Mouse (Mus musculus): ENCODE results near the gene Hist1h2ae. TPM values are rescaled to one million over a fixed set of nuclear protein-coding genes. Genes with fewer than 3 reads are reported as not detected.
A peak's percentile ranks its signal among the peaks of the same experiment; 100 is the strongest.
"Not testable (repeated sequence)": the region's sequence is repeated elsewhere in the genome, so short reads cannot be mapped to it uniquely, and the experiment has no call there.

The Hist1h2ae gene
- polyA plus RNA-seq, 1 experiment from 2014 or later, result 76.3 TPM

DNA sequence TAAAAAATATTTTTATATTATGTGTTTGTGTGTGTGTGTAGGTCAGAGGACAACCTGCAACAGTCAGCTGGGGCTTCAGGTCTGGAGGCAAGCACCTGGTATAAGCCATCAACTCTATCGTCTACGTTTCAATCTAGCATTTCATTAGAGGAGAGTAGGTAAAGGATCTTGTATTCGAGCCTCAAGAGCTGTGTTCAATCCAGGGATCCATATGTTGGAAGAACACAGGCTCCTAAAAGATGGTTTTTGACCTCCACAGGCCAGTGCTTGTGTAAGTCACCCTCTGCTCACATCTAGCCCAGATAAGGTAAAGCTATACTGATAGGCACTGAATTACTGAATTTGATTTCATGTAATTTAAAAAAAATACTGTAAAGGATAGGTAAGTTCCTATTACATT is 14.1 kb downstream of the Hist1h2ae start:
- H3K4me1 ChIP-seq (ENCODE audit: control insufficient read depth, insufficient read depth, low read length), result peaks cover 9% of the 10 kb centered on the region
- no peaks in the 10 kb centered on the region for H3K9me3 ChIP-seq (ENCODE audit: control insufficient read depth, low read length)
- peak overlapping the region; percentile 9; the same call in 1 of the 2 replicates for H3K4me2 ChIP-seq
- no peaks in the 10 kb centered on the region for H3K27me3 ChIP-seq (ENCODE audit: control insufficient read depth, insufficient read depth, low read length)
- no peak overlapping the region for H3K4me3 ChIP-seq (ENCODE audit: low read depth, low read length)
- peak overlapping the region; percentile 98 for H3K27ac ChIP-seq (ENCODE audit: low read depth, low read length)
- peak overlapping the region; percentile 9; the same call in 1 of the 2 replicates for H3K9ac ChIP-seq (ENCODE audit: low read length)
- ATAC-seq (ENCODE audit: low FRiP score), result no peak
- WGBS, result 70% methylated on average over 3 of the region's 3 CpGs
- H3K36me3 ChIP-seq (ENCODE audit: control insufficient read depth, insufficient read depth, low read length), result no peaks in the 10 kb centered on the region
- DNase-seq (ENCODE audit: low spot score, missing footprints), result no peak

DNA sequence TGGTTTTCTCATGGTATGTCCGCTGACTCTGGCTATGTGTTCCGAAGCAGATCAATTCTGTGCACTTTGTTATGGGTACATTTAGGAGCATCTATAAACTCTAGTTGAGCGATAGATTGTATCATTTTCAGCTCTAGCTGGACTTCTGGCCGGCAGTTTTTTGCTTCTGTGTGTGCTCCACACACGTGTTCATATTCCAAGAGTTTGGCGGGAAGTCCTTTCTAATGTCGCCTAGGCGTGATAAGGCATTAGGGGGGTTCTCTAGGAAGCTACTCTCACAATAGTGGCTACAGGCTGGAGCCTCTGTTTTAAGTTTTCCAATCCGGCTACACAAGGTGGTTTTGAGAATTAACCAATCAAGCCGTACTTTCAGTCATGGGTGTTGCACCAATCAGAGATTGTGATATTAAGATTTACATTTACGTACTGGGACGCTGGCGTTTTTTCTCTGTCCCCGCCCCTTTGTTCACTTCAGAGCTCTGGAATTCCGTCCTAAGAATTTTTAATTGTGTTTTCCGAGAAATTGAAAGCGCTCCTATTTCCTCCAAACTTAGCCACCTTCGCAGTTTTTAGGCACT is 15.1 kb downstream of the Hist1h2ae start:
- Histone ChIP-seq H3K27me3 (ENCODE audit: control insufficient read depth, insufficient read depth, low read length) (no peaks in the 10 kb centered on the region), H3K36me3 (ENCODE audit: control insufficient read depth, insufficient read depth, low read length) (no peaks in the 10 kb centered on the region), H3K4me3 (ENCODE audit: low read depth, low read length) (peak overlapping the region; percentile 57), H3K27ac (ENCODE audit: low read depth, low read length) (peak overlapping the region; percentile 98), H3K9me3 (ENCODE audit: control insufficient read depth, low read length) (no peaks in the 10 kb centered on the region), H3K4me1 (ENCODE audit: control insufficient read depth, insufficient read depth, low read length) (peaks cover 9% of the 10 kb centered on the region), H3K4me2 (peak overlapping the region; percentile 93), H3K9ac (ENCODE audit: low read length) (peak overlapping the region; percentile 89)
- ATAC-seq (ENCODE audit: low FRiP score) (peak; percentile 78), DNase-seq (ENCODE audit: low spot score, missing footprints) (peak; percentile 98)
- WGBS, result under 1% methylated on average over 18 of the region's 18 CpGs

DNA sequence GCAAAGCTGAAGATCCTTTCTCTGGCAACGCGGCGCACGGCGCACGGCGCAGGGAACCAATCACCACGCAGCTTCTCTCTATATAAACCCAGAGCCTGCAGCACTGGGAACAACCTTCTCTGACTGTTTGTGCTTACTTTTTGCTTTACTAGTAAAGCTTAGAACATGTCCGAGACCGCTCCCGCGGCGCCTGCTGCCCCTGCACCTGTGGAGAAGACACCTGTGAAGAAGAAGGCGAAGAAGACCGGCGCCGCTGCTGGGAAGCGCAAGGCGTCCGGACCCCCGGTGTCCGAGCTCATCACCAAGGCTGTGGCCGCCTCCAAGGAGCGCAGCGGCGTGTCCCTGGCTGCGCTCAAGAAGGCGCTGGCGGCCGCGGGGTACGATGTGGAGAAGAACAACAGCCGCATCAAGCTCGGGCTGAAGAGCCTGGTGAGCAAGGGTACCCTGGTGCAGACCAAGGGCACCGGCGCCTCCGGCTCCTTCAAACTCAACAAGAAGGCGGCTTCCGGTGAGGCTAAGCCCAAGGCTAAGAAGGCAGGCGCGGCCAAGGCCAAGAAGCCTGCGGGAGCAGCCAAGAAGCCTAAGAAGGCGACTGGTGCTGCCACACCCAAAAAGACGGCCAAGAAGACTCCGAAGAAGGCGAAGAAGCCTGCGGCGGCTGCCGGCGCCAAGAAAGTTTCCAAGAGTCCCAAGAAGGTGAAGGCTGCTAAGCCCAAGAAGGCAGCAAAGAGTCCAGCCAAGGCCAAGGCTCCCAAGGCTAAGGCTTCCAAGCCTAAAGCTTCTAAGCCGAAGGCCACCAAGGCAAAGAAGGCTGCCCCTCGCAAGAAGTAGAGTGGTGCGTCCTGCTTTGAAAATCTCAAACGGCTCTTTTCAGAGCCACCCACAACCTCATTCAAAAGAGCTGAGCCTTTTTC is 15.8 kb downstream of the Hist1h2ae start:
- Histone ChIP-seq H3K27ac (ENCODE audit: low read depth, low read length) (peak overlapping the region; percentile 98), H3K27me3 (ENCODE audit: control insufficient read depth, insufficient read depth, low read length) (no peaks in the 10 kb centered on the region), H3K9me3 (ENCODE audit: control insufficient read depth, low read length) (no peaks in the 10 kb centered on the region), H3K9ac (ENCODE audit: low read length) (peak overlapping the region; percentile 89), H3K36me3 (ENCODE audit: control insufficient read depth, insufficient read depth, low read length) (no peaks in the 10 kb centered on the region), H3K4me2 (peak overlapping the region; percentile 93), H3K4me3 (ENCODE audit: low read depth, low read length) (peak overlapping the region; percentile 57), H3K4me1 (ENCODE audit: control insufficient read depth, insufficient read depth, low read length) (peaks cover 9% of the 10 kb centered on the region)
- DNase-seq (ENCODE audit: low spot score, missing footprints) (peak; percentile 98), ATAC-seq (ENCODE audit: low FRiP score) (peak; percentile 87)
- under 1% methylated on average over 49 of the region's 54 CpGs for WGBS

DNA sequence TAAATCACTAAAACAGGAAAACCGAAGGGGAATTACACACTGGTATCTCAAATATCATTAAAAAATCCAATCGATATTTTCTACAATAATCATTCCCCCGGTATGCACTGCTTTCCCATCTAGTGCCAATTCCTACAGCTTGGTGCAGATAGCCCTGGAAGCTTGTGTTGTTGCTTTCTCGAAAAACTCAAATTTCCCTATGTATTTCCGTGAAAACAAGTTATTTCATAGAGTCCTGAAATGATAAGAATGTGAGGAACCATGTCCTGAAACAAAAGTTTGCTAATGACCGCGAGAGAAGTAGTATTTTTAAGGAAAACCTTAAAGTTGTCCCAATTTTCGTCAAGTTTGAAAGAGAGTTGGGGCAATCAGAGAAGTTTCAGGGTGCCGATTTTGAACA is 16.6 kb downstream of the Hist1h2ae start:
- no peaks in the 10 kb centered on the region for H3K27me3 ChIP-seq (ENCODE audit: control insufficient read depth, insufficient read depth, low read length)
- no peaks in the 10 kb centered on the region for H3K36me3 ChIP-seq (ENCODE audit: control insufficient read depth, insufficient read depth, low read length)
- no peaks in the 10 kb centered on the region for H3K9me3 ChIP-seq (ENCODE audit: control insufficient read depth, low read length)
- peak overlapping the region; percentile 89 for H3K9ac ChIP-seq (ENCODE audit: low read length)
- ATAC-seq (ENCODE audit: low FRiP score), result no peak
- DNase-seq (ENCODE audit: low spot score, missing footprints), result peak; percentile 93
- peaks cover 9% of the 10 kb centered on the region for H3K4me1 ChIP-seq (ENCODE audit: control insufficient read depth, insufficient read depth, low read length)
- H3K27ac ChIP-seq (ENCODE audit: low read depth, low read length), result peak overlapping the region; percentile 98
- 27% methylated on average over 9 of the region's 9 CpGs for WGBS
- H3K4me3 ChIP-seq (ENCODE audit: low read depth, low read length), result peak overlapping the region; percentile 57; the same call in 1 of the 2 replicates
- peak overlapping the region; percentile 93 for H3K4me2 ChIP-seq

DNA sequence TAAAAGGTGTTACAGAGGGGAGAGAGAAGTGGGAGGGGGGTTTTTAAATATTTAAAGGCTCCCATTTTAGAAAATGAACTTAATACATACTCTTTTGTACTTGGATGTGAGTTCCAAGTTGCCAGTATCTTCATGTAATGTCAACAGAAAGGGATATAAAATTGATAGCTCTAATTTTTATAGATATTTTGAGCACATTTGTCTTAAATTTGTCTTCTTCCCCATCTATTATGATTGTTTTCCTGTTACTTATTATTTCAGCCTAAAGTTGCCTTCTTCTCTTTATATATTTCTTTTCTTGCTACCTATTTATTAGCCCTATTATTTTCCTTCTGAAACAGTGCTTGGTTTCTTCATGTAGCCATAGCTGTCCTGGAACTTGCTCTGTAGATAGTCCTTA is 18.1 kb downstream of the Hist1h2ae start, which contains the start of gene Hist1h1d:
TSS of gene Hist1h1d (plus strand) at position 301 of the 400 bp plus-strand sequence.
- Histone ChIP-seq H3K4me3 (ENCODE audit: low read depth, low read length) (no peak within 1 kb of the TSS), H3K4me2 (peak within 1 kb of the TSS; percentile 93; the same call in 1 of the 2 replicates), H3K27ac (ENCODE audit: low read depth, low read length) (peak within 1 kb of the TSS; percentile 98), H3K9me3 (ENCODE audit: control insufficient read depth, low read length) (no peaks in the 10 kb centered on the region), H3K9ac (ENCODE audit: low read length) (peak within 1 kb of the TSS; percentile 89; the same call in 1 of the 2 replicates), H3K27me3 (ENCODE audit: control insufficient read depth, insufficient read depth, low read length) (no peaks in the 10 kb centered on the region), H3K4me1 (ENCODE audit: control insufficient read depth, insufficient read depth, low read length) (peaks cover 9% of the 10 kb centered on the region), H3K36me3 (ENCODE audit: control insufficient read depth, insufficient read depth, low read length) (no peaks in the 10 kb centered on the region)
- ATAC-seq (ENCODE audit: low FRiP score) (no peak), DNase-seq (ENCODE audit: low spot score, missing footprints) (no peak)

DNA sequence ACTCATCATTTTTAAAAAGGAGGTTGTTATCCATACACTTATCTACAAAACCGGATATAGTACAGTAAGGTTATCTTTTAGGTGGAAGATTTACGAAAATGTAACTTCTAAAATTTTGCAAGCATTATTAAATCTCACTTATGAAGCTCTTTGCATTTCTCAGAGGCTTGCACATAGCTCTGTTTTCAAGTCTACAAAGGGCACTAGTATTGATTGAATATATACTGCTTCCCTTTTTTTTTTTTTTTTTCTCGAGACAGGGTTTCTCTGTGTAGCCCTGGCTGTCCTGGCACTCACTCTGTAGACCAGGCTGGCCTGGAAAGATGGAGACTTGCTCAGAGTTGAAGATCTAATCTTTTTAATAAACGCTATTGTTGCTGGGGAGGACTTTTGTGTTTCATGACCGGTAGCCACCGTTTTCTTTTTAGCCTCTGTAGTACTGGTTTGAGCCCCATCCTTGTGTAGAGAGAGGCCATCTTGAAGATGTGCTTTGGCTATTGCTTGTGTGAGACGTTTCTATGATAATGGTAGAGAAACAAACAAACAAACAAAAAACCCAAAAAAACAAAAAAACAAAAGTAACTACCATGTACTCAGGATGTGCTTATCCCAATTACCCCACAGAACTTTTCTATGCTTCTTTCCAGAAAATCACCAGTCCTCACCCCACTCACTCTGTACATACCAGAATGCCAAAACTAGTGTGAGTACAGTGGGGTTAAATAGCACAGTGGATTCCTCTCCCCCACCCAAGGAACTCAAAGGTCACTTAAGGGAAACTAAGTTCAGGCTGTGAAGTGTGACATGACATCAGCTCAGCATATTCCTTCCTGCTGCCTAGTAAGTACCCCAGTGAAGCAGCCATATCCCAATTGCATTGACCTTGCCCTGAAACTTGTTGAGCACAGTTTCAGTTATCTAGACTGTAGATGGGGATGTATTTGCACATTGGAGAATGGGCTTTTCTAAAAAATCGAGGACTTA is 18.8 kb downstream of the Hist1h2ae start:
- DNase-seq (ENCODE audit: low spot score, missing footprints) (peak; percentile 91), ATAC-seq (ENCODE audit: low FRiP score) (no peak)

DNA sequence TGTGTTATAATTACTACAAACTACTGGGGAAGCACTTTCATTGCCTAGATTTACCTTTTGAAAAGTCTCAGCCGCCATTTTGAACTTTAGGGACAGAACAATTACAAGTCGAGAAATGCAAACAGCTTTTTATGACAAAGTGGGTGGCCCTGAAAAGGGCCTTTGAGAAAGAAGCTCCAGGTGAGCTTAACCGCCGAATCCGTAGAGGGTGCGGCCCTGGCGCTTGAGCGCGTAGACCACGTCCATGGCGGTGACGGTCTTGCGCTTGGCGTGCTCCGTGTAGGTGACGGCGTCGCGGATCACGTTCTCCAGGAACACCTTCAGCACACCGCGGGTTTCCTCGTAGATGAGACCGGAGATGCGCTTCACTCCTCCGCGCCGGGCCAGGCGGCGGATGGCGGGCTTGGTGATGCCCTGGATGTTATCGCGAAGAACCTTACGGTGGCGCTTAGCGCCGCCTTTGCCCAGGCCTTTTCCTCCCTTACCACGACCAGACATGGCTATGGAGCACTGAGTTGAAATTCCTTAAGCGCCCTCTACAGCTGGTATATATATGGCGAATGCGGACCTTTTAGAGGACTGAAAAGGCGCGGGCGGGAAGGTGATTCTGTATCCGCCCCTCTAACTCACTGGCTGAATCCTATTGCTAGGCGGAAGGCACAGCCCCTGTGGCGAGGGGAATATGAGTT is 19.7 kb downstream of the Hist1h2ae start, which contains the start of gene Hist1h4f:
TSS of gene Hist1h4f (minus strand) at position 503 of the 689 bp plus-strand sequence.
- not testable (repeated sequence) for H3K36me3 ChIP-seq (ENCODE audit: control insufficient read depth, insufficient read depth, low read length); H3K4me1 ChIP-seq (ENCODE audit: control insufficient read depth, insufficient read depth, low read length); H3K27me3 ChIP-seq (ENCODE audit: control insufficient read depth, insufficient read depth, low read length); H3K9me3 ChIP-seq (ENCODE audit: control insufficient read depth, low read length)
- Histone ChIP-seq H3K9ac (ENCODE audit: low read length) (peak within 1 kb of the TSS; percentile 69), H3K27ac (ENCODE audit: low read depth, low read length) (peak within 1 kb of the TSS; percentile 90), H3K4me2 (peak within 1 kb of the TSS; percentile 51), H3K4me3 (ENCODE audit: low read depth, low read length) (peak within 1 kb of the TSS; percentile 32)
- ATAC-seq (ENCODE audit: low FRiP score) (peak; percentile 80), DNase-seq (ENCODE audit: low spot score, missing footprints) (peak; percentile 100)
- under 1% methylated on average over 46 of the region's 47 CpGs for WGBS

More for the DNA sequence above, 18.8 kb downstream of the Hist1h2ae start:
- Histone ChIP-seq H3K27me3 (ENCODE audit: control insufficient read depth, insufficient read depth, low read length) (no peaks in the 10 kb centered on the region), H3K36me3 (ENCODE audit: control insufficient read depth, insufficient read depth, low read length) (no peaks in the 10 kb centered on the region), H3K27ac (ENCODE audit: low read depth, low read length) (peak overlapping the region; percentile 90), H3K4me3 (ENCODE audit: low read depth, low read length) (0 out of 2 replicates have a peak overlapping the region, but pooled peaks have one; percentile 32), H3K9ac (ENCODE audit: low read length) (peak overlapping the region; percentile 47; the same call in 1 of the 2 replicates), H3K4me2 (peak overlapping the region; percentile 51), H3K9me3 (ENCODE audit: control insufficient read depth, low read length) (no peaks in the 10 kb centered on the region), H3K4me1 (ENCODE audit: control insufficient read depth, insufficient read depth, low read length) (peaks cover 9% of the 10 kb centered on the region)
- 56% methylated on average over 8 of the region's 8 CpGs for WGBS

DNA sequence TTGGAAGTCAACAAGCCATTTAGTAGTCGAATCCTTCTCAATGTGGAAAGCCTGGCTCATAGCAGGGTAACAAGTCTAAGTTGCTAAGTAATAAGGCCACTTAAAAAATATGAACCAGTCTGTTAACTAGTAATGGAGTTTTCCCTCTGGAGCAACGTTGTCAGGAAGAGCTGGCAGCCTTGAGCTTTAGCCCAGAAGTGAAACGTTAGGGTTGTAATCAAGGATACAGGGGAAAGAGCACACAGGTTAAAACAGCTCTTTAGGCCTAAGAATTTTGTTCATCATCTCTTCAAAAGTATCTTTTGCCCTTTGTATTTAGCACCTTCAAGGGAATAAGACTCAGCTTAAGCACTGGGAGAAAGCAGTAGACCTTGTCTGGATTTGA is 20.3 kb downstream of the Hist1h2ae start:
- ATAC-seq (ENCODE audit: low FRiP score) (no peak), DNase-seq (ENCODE audit: low spot score, missing footprints) (peak; percentile 95)
- Histone ChIP-seq H3K27me3 (ENCODE audit: control insufficient read depth, insufficient read depth, low read length) (no peaks in the 10 kb centered on the region), H3K36me3 (ENCODE audit: control insufficient read depth, insufficient read depth, low read length) (no peaks in the 10 kb centered on the region), H3K9ac (ENCODE audit: low read length) (peak overlapping the region; percentile 69), H3K4me2 (peak overlapping the region; percentile 51), H3K27ac (ENCODE audit: low read depth, low read length) (peak overlapping the region; percentile 90), H3K4me3 (ENCODE audit: low read depth, low read length) (peak overlapping the region; percentile 32), H3K4me1 (ENCODE audit: control insufficient read depth, insufficient read depth, low read length) (peaks cover 10% of the 10 kb centered on the region), H3K9me3 (ENCODE audit: control insufficient read depth, low read length) (no peaks in the 10 kb centered on the region)
- 10% methylated on average over 3 of the region's 3 CpGs for whole genome bisulfite sequencing

All from midbrain, embryonic 11.5 days (tissue).